ENCODE assay signal across 7 mouse cellular contexts in genomic region chr10:81572133-81572671, GRCm38 (mm10). TPM values are rescaled to one million over a fixed set of nuclear protein-coding genes. Genes with fewer than 3 reads are reported as not detected.
A peak's percentile ranks its signal among the peaks of the same experiment; 100 is the strongest.
DNase-seq lines count a peak whose midpoint lies in the region; ATAC-seq lines count a peak whose summit lies in the region.

No protein-coding gene starts in this region.

- peak overlapping the region; percentile 92 for H3K4me3 ChIP-seq in megakaryocyte, embryonic 14.5 days (replicated peaks)
- peak overlapping the region; percentile 32; the same call in 1 of the 2 replicates for H3K4me3 ChIP-seq in forebrain, embryonic 12.5 days (replicated peaks)
- peak overlapping the region; percentile 37 for H3K4me3 ChIP-seq in kidney, embryonic 16.5 days (ENCODE audit: low read length)
- peak overlapping the region; percentile 43; the same call in 1 of the 2 replicates for H3K4me3 ChIP-seq in neural tube, embryonic 15.5 days (replicated peaks)

- 3% methylated on average over 9 of the region's 9 CpGs for WGBS in forebrain, embryonic 12.5 days
- WGBS in kidney, embryonic 16.5 days = 6% methylated on average over 9 of the region's 9 CpGs
- 3% methylated on average over 9 of the region's 9 CpGs for WGBS in neural tube, embryonic 15.5 days

- H3K27ac ChIP-seq in forebrain, embryonic 12.5 days = peak overlapping the region; percentile 37; the same call in 1 of the 2 replicates
- peak overlapping the region; percentile 96 for H3K27ac ChIP-seq in kidney, embryonic 16.5 days (ENCODE audit: low read length)
- peak overlapping the region; percentile 63; the same call in 1 of the 2 replicates for H3K27ac ChIP-seq in neural tube, embryonic 15.5 days (replicated peaks)

- no peak for DNase-seq in spleen, postnatal 4 days (ENCODE audit: low spot score in 2 of 2)
- DNase-seq in right cerebral cortex, postnatal 14 days = no peak

- peaks cover 8% of the 10 kb centered on the region for H3K36me3 ChIP-seq in megakaryocyte, embryonic 14.5 days (replicated peaks; ENCODE audit: low read length)
- 0 out of 2 replicates have a peak, but pooled peaks cover 1% of the 10 kb centered on the region for H3K36me3 ChIP-seq in forebrain, embryonic 12.5 days (replicated peaks)
- 0 out of 2 replicates have a peak, but pooled peaks cover 3% of the 10 kb centered on the region for H3K36me3 ChIP-seq in kidney, embryonic 16.5 days (ENCODE audit: insufficient read depth, low read length)
- H3K36me3 ChIP-seq in neural tube, embryonic 15.5 days = peaks cover under 1% of the 10 kb centered on the region; the same call in 1 of the 2 replicates

- H3K9ac ChIP-seq in forebrain, embryonic 12.5 days = no peak overlapping the region
- peak overlapping the region; percentile 58 for H3K9ac ChIP-seq in kidney, embryonic 16.5 days (replicated peaks; ENCODE audit: low read length)
- peak overlapping the region; percentile 26; the same call in 1 of the 2 replicates for H3K9ac ChIP-seq in neural tube, embryonic 15.5 days (replicated peaks)

- no peak for ATAC-seq in megakaryocyte, adult 5-6 weeks (ENCODE audit: poor library complexity, severe bottlenecking)
- no peak for ATAC-seq in forebrain, embryonic 12.5 days (ENCODE audit: low FRiP score)
- peak; percentile 0; the same call in 1 of the 2 replicates for ATAC-seq in kidney, embryonic 16.5 days (ENCODE audit: low FRiP score, low TSS enrichment)
- ATAC-seq in neural tube, embryonic 15.5 days (ENCODE audit: low FRiP score) = peak; percentile 1; the same call in 1 of the 2 replicates

- 0 out of 2 replicates have a peak, but pooled peaks cover 6% of the 10 kb centered on the region for H3K9me3 ChIP-seq in megakaryocyte, embryonic 14.5 days
- H3K9me3 ChIP-seq in forebrain, embryonic 12.5 days = no peaks in the 10 kb centered on the region
- no peaks in the 10 kb centered on the region for H3K9me3 ChIP-seq in kidney, embryonic 16.5 days (ENCODE audit: low read length)
- H3K9me3 ChIP-seq in neural tube, embryonic 15.5 days (replicated peaks) = no peaks in the 10 kb centered on the region

- peaks cover 84% of the 10 kb centered on the region for H3K4me1 ChIP-seq in megakaryocyte, embryonic 14.5 days
- peaks cover 74% of the 10 kb centered on the region for H3K4me1 ChIP-seq in forebrain, embryonic 12.5 days
- H3K4me1 ChIP-seq in kidney, embryonic 16.5 days (ENCODE audit: insufficient read depth, low read length) = peaks cover 86% of the 10 kb centered on the region
- H3K4me1 ChIP-seq in neural tube, embryonic 15.5 days = peaks cover 75% of the 10 kb centered on the region

- peak overlapping the region; percentile 63 for H3K4me2 ChIP-seq in forebrain, embryonic 12.5 days
- H3K4me2 ChIP-seq in kidney, embryonic 16.5 days (replicated peaks; ENCODE audit: low read depth, low read length) = peak overlapping the region; percentile 95
- peak overlapping the region; percentile 81 for H3K4me2 ChIP-seq in neural tube, embryonic 15.5 days

- peaks cover 48% of the 10 kb centered on the region for H3K27me3 ChIP-seq in megakaryocyte, embryonic 14.5 days (replicated peaks)
- peaks cover 78% of the 10 kb centered on the region for H3K27me3 ChIP-seq in forebrain, embryonic 12.5 days
- peaks cover 22% of the 10 kb centered on the region for H3K27me3 ChIP-seq in kidney, embryonic 16.5 days (ENCODE audit: insufficient read depth, low read length)
- peaks cover 40% of the 10 kb centered on the region for H3K27me3 ChIP-seq in neural tube, embryonic 15.5 days (replicated peaks)

RNA-seq across cellular contexts. Expression of gene Tle2, which starts 2.2 kb away (rescaled TPM):
- 18.9 and 34.3 TPM in 2 replicates for polyA plus RNA-seq in megakaryocyte, embryonic 14.5 days (2012; ENCODE audit: insufficient read depth, low replicate concordance)
- 1.1 and 3.3 TPM in 2 replicates for total RNA-seq in megakaryocyte, adult 5-6 weeks (2015)
- 0.51 and 1.8 TPM in 2 replicates for total RNA-seq in megakaryocyte, adult 5-6 weeks (2017)
- polyA plus RNA-seq in forebrain, embryonic 12.5 days (2016; fragmentation: Nextera tagmentation; extraction: Ambion mirVana) = 14.3 and 16.5 TPM in 2 replicates
- 41.0 and 52.0 TPM in 2 replicates for polyA plus RNA-seq in kidney, embryonic 16.5 days (2015; fragmentation: Nextera tagmentation; extraction: Ambion mirVana)
- 41.8 and 49.9 TPM in 2 replicates for polyA plus RNA-seq in neural tube, embryonic 15.5 days (2015; fragmentation: Nextera tagmentation; extraction: Ambion mirVana)

RNA-seq across cellular contexts. Expression of gene Aes, which starts 12.9 kb away (rescaled TPM):
- polyA plus RNA-seq in megakaryocyte, embryonic 14.5 days (2012; ENCODE audit: insufficient read depth, low replicate concordance) = 2,412 and 5,687 TPM in 2 replicates
- total RNA-seq in megakaryocyte, adult 5-6 weeks (2015) = 345 and 384 TPM in 2 replicates
- total RNA-seq in megakaryocyte, adult 5-6 weeks (2017) = 238 and 282 TPM in 2 replicates
- polyA plus RNA-seq in forebrain, embryonic 12.5 days (2016; fragmentation: Nextera tagmentation; extraction: Ambion mirVana) = 520 TPM in 2 replicates
- 322 and 487 TPM in 2 replicates for polyA plus RNA-seq in kidney, embryonic 16.5 days (2015; fragmentation: Nextera tagmentation; extraction: Ambion mirVana)
- 771 and 825 TPM in 2 replicates for polyA plus RNA-seq in neural tube, embryonic 15.5 days (2015; fragmentation: Nextera tagmentation; extraction: Ambion mirVana)

RNA-seq across cellular contexts. Expression of gene Gna11, which starts 27.2 kb away (rescaled TPM):
- 7.3 and 10.2 TPM in 2 replicates for polyA plus RNA-seq in megakaryocyte, embryonic 14.5 days (2012; ENCODE audit: insufficient read depth, low replicate concordance)
- total RNA-seq in megakaryocyte, adult 5-6 weeks (2015) = 4.9 and 7.8 TPM in 2 replicates
- total RNA-seq in megakaryocyte, adult 5-6 weeks (2017) = 7.1 and 8.1 TPM in 2 replicates
- polyA plus RNA-seq in forebrain, embryonic 12.5 days (2016; fragmentation: Nextera tagmentation; extraction: Ambion mirVana) = 74.8 and 75.9 TPM in 2 replicates
- polyA plus RNA-seq in kidney, embryonic 16.5 days (2015; fragmentation: Nextera tagmentation; extraction: Ambion mirVana) = 92.3 and 92.7 TPM in 2 replicates
- 91.1 and 102 TPM in 2 replicates for polyA plus RNA-seq in neural tube, embryonic 15.5 days (2015; fragmentation: Nextera tagmentation; extraction: Ambion mirVana)

RNA-seq across cellular contexts. Expression of gene Tle6, which starts 28.7 kb away (rescaled TPM):
- 69.5 and 166 TPM in 2 replicates for polyA plus RNA-seq in megakaryocyte, embryonic 14.5 days (2012; ENCODE audit: insufficient read depth, low replicate concordance)
- 1.9 and 8.9 TPM in 2 replicates for total RNA-seq in megakaryocyte, adult 5-6 weeks (2015)
- total RNA-seq in megakaryocyte, adult 5-6 weeks (2017) = 6.5 and 11.4 TPM in 2 replicates
- polyA plus RNA-seq in forebrain, embryonic 12.5 days (2016; fragmentation: Nextera tagmentation; extraction: Ambion mirVana) = 3.1 and 4.3 TPM in 2 replicates
- 18.5 and 22.8 TPM in 2 replicates for polyA plus RNA-seq in kidney, embryonic 16.5 days (2015; fragmentation: Nextera tagmentation; extraction: Ambion mirVana)
- polyA plus RNA-seq in neural tube, embryonic 15.5 days (2015; fragmentation: Nextera tagmentation; extraction: Ambion mirVana) = 5.7 and 7.3 TPM in 2 replicates

RNA-seq across cellular contexts. Expression of gene BC025920, which starts 33.9 kb away (rescaled TPM):
- polyA plus RNA-seq in megakaryocyte, embryonic 14.5 days (2012; ENCODE audit: insufficient read depth, low replicate concordance) = not detected in 2 replicates
- 1.7 and 2.0 TPM in 2 replicates for total RNA-seq in megakaryocyte, adult 5-6 weeks (2015)
- 2.3 and 2.4 TPM in 2 replicates for total RNA-seq in megakaryocyte, adult 5-6 weeks (2017)
- 2.2 and 2.7 TPM in 2 replicates for polyA plus RNA-seq in forebrain, embryonic 12.5 days (2016; fragmentation: Nextera tagmentation; extraction: Ambion mirVana)
- 0.66 and 0.82 TPM in 2 replicates for polyA plus RNA-seq in kidney, embryonic 16.5 days (2015; fragmentation: Nextera tagmentation; extraction: Ambion mirVana)
- polyA plus RNA-seq in neural tube, embryonic 15.5 days (2015; fragmentation: Nextera tagmentation; extraction: Ambion mirVana) = 1.3 and 2.3 TPM in 2 replicates

Comparison
In these comparisons a context has a peak if more than half of its experiments do, and no peak if none do; other contexts are left out.
1. H3K4me3 ChIP-seq: peak in every context shown above with its lines; median percentile 92 in megakaryocyte, embryonic 14.5 days; 43 in neural tube, embryonic 15.5 days; 37 in kidney, embryonic 16.5 days; 32 in forebrain, embryonic 12.5 days.
2. ATAC-seq: peak in kidney, embryonic 16.5 days (single experiment) and neural tube, embryonic 15.5 days (single experiment); none in megakaryocyte, adult 5-6 weeks (single experiment) and forebrain, embryonic 12.5 days (single experiment).
3. H3K27ac ChIP-seq: peak in every context shown above with its lines; median percentile 96 in kidney, embryonic 16.5 days; 63 in neural tube, embryonic 15.5 days; 37 in forebrain, embryonic 12.5 days.
4. Peak in every context shown above with its lines, with median percentiles within 50 percentile points of each other: H3K4me2 ChIP-seq.